Mouse (Mus musculus) midbrain, embryonic 13.5 days (tissue): ENCODE results near the gene Plekha4. TPM values are rescaled to one million over a fixed set of nuclear protein-coding genes. Genes with fewer than 3 reads are reported as not detected.

Source experiments
- ATAC-seq: fragments of 200-750 bp; cut with Nextera tagmentation; 2 replicates; pipeline ENCODE4 v1.8.0; 2017; ENCODE audit warnings: mild to moderate bottlenecking, moderate TSS enrichment, moderate library complexity
- H3K27ac ChIP-seq: fragments of 300-500 bp; sonication (generic); 2 replicates; pipeline ENCODE4 v1.5.1; 2015; ENCODE audit warnings: inconsistent platforms, mild to moderate bottlenecking, moderate library complexity
- H3K27me3 ChIP-seq: fragments of 300-500 bp; sonication (generic); 2 replicates; pipeline ENCODE4 v1.6.1; 2015; ENCODE audit warnings: mild to moderate bottlenecking, inconsistent platforms
- H3K36me3 ChIP-seq: fragments of 300-500 bp; sonication (generic); 2 replicates; pipeline ENCODE4 v1.6.1; 2015; ENCODE audit warnings: mild to moderate bottlenecking, inconsistent platforms
- H3K4me1 ChIP-seq: fragments of 300-500 bp; sonication (generic); replicated peaks from 2 replicates; pipeline ENCODE4 v1.6.1; 2015; ENCODE audit warnings: inconsistent platforms
- H3K4me2 ChIP-seq: fragments of 300-500 bp; sonication (generic); replicated peaks from 2 replicates; pipeline ENCODE4 v1.6.1; 2015; ENCODE audit warnings: moderate library complexity, mild to moderate bottlenecking, inconsistent platforms
- H3K4me3 ChIP-seq: fragments of 300-500 bp; sonication (generic); replicated peaks from 2 replicates; pipeline ENCODE4 v1.5.1; 2015; ENCODE audit warnings: mild to moderate bottlenecking, inconsistent platforms
- H3K9ac ChIP-seq: fragments of 300-500 bp; sonication (generic); replicated peaks from 2 replicates; pipeline ENCODE4 v1.6.1; 2015; ENCODE audit warnings: mild to moderate bottlenecking, inconsistent platforms
- H3K9me3 ChIP-seq: fragments of 300-500 bp; sonication (generic); 2 replicates; pipeline ENCODE4 v1.6.1; 2016; ENCODE audit warnings: mild to moderate bottlenecking, inconsistent platforms
- WGBS: fragments of 180-500 bp; shearing (Covaris S2); methylation state at CpG from one replicate; pipeline ENCODE4 v1.1.7; 2015; 5-methylcytosine and 5-hydroxymethylcytosine counted together
- polyA plus RNA-seq: library from polyadenylated mRNA; unstranded; fragments of >200 nt; fragmentation: Nextera tagmentation; extraction: Ambion mirVana; gene quantifications from 2 replicates; pipeline ENCODE4 v1.2.1, GENCODE M21; 2015

Gene Plekha4
- polyA plus RNA-seq, 1 experiment from 2014 or later: 0.46 TPM

GRCm38 (mm10) chr7:45587631-45588592, 61.8 kb downstream of the Plekha4 start:
- WGBS: 94% methylated on average over 23 of the region's 23 CpGs
- Histone ChIP-seq H3K27ac (no peak overlapping the region), H3K4me1 (peaks cover 4% of the 10 kb centered on the region), H3K9ac (no peak overlapping the region), H3K9me3 (no peaks in the 10 kb centered on the region), H3K4me2 (no peak overlapping the region), H3K36me3 (peaks cover 21% of the 10 kb centered on the region), H3K27me3 (no peaks in the 10 kb centered on the region), H3K4me3 (no peak overlapping the region)
- no peak for ATAC-seq

DNA sequence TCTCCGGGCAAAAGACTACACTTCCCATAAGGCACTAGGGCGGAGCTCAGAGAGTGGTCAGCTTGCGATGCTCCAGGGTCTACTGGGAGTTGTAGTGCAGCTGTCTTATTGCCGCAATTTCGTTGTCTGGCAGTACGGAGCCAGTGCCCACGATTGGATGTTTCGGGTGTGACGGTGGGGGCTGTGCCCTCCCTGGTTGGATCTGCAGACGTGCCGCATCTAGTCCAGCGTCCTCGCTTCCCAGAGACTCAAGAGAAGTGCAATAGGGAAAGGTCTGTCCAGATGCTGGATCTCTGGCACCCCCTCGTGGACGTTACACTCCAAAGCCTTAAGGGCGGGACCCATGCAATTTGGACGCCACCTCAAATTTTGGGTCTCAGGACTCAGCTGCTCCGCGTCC, 63.0 kb downstream of the Plekha4 start:
- Histone ChIP-seq H3K4me3 (peak overlapping the region; percentile 41), H3K27ac (peak overlapping the region; percentile 83; the same call in 1 of the 2 replicates), H3K4me1 (peaks cover 4% of the 10 kb centered on the region), H3K27me3 (no peaks in the 10 kb centered on the region), H3K9ac (no peak overlapping the region; the same call in 1 of the 2 replicates), H3K4me2 (peak overlapping the region; percentile 59), H3K9me3 (no peaks in the 10 kb centered on the region), H3K36me3 (peaks cover 20% of the 10 kb centered on the region)
- WGBS: 6% methylated on average over 19 of the region's 19 CpGs
- peak; percentile 99 for ATAC-seq

DNA sequence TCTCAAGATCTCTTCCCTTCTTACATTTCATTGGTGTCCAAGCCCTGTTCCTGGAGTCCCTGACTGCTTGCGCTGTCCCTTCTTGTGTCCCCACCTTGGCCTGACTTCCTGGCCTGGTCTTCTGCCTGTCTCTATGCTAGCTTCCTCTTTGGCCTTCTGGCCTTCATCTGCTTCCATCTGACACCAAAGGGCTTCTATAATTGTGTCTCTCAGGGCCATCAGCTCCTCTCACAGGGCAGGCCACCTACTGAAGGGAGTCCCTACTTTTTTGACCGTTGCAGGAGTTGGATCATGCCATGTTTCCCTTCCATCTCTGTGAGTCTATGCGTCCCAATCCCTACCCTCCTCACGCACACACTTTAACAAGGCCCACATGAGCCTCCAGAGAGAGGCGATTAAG, 63.8 kb downstream of the Plekha4 start:
- H3K4me1 ChIP-seq: peaks cover 4% of the 10 kb centered on the region
- no peaks in the 10 kb centered on the region for H3K27me3 ChIP-seq
- H3K4me2 ChIP-seq: no peak overlapping the region
- H3K9me3 ChIP-seq: no peaks in the 10 kb centered on the region
- no peak overlapping the region for H3K4me3 ChIP-seq
- peaks cover 13% of the 10 kb centered on the region for H3K36me3 ChIP-seq
- 96% methylated on average over 5 of the region's 5 CpGs for WGBS
- ATAC-seq: no peak
- no peak overlapping the region for H3K9ac ChIP-seq
- H3K27ac ChIP-seq: no peak overlapping the region

DNA sequence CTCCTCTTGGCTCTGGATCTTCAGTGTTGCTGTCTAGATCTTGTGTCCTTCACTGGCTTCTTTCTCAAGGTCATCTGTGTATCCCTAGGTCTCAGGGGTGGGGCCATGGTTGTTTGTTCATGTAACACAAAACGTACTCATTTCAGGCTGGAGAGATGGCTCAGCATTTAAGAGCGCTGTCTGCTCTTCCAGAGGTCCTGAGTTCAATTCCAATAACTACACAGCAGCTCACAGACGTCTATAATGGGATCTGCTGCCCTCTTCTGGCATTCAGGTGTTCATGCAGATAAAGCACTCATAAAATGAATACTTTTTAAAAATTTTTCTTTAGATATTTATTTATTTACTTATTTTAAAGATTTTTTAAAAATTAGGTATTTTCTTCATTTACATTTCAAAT, 64.7 kb downstream of the Plekha4 start:
- Histone ChIP-seq H3K4me3 (no peak overlapping the region), H3K4me1 (peaks cover 4% of the 10 kb centered on the region), H3K4me2 (no peak overlapping the region), H3K36me3 (peaks cover 3% of the 10 kb centered on the region), H3K27ac (no peak overlapping the region), H3K9me3 (no peaks in the 10 kb centered on the region), H3K27me3 (0 out of 2 replicates have a peak, but pooled peaks cover 4% of the 10 kb centered on the region), H3K9ac (no peak overlapping the region)
- WGBS: 66% methylated on average over 3 of the region's 3 CpGs
- no peak for ATAC-seq

GRCm38 (mm10) chr7:45591880-45592279, 65.8 kb downstream of the Plekha4 start:
- no peak for ATAC-seq
- WGBS: 75% methylated on average over 7 of the region's 7 CpGs
- Histone ChIP-seq H3K27me3 (0 out of 2 replicates have a peak, but pooled peaks cover 4% of the 10 kb centered on the region), H3K27ac (no peak overlapping the region), H3K9me3 (no peaks in the 10 kb centered on the region), H3K4me3 (no peak overlapping the region), H3K36me3 (no peaks in the 10 kb centered on the region), H3K4me2 (no peak overlapping the region), H3K4me1 (peaks cover 4% of the 10 kb centered on the region), H3K9ac (no peak overlapping the region)

DNA sequence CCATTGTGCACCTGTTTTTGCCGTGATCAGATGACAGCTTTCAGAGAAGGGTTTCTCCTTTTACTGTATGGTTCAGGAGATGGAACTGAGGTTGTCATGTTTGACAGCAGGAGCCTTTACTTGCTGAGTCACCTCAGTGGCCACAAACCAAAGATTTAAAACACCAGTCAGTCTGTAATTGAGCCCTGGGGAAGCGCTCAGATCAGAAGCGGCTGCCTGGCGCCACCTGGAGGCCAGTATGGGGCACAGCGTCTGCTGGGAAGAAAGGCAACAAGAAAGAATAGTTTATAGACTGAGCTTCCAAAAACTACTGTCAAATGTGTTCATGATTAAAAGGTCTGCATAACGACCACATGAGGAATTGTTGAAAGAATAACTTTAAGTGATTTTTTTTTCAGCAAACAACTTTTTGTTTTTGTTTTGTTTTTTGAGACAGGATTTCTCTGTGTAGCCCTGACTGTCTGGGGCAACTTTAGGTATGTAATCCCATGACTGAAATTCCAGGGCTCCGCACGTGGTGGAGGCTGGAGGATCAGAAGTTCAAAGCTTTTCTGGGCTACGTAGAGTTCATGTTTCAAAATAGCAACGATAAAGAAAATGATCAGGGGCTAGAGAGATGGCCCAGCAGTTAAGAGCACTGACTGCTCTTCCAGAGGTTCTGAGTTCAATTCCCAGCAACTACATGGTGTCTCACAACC, 67.1 kb downstream of the Plekha4 start:
- Histone ChIP-seq H3K27ac (no peak overlapping the region), H3K4me1 (peaks cover 4% of the 10 kb centered on the region), H3K4me3 (no peak overlapping the region), H3K9me3 (no peaks in the 10 kb centered on the region), H3K27me3 (0 out of 2 replicates have a peak, but pooled peaks cover 4% of the 10 kb centered on the region), H3K36me3 (no peaks in the 10 kb centered on the region), H3K9ac (no peak overlapping the region), H3K4me2 (no peak overlapping the region)
- ATAC-seq: no peak
- 24% methylated on average over 10 of the region's 10 CpGs for WGBS

GRCm38 (mm10) chr7:45595176-45595575, 69.0 kb downstream of the Plekha4 start:
- 0 out of 2 replicates have a peak, but pooled peaks cover 4% of the 10 kb centered on the region for H3K27me3 ChIP-seq
- no peaks in the 10 kb centered on the region for H3K9me3 ChIP-seq
- H3K4me3 ChIP-seq: no peak overlapping the region
- H3K9ac ChIP-seq: no peak overlapping the region
- H3K4me2 ChIP-seq: no peak overlapping the region
- no peaks in the 10 kb centered on the region for H3K36me3 ChIP-seq
- no peak overlapping the region for H3K27ac ChIP-seq
- ATAC-seq: no peak
- H3K4me1 ChIP-seq: no peaks in the 10 kb centered on the region
- WGBS: 88% methylated on average over 4 of the region's 4 CpGs

GRCm38 (mm10) chr7:45596107-45596506, 70.0 kb downstream of the Plekha4 start:
- H3K9ac ChIP-seq: no peak overlapping the region
- H3K27ac ChIP-seq: no peak overlapping the region
- ATAC-seq: no peak
- no peaks in the 10 kb centered on the region for H3K36me3 ChIP-seq
- 84% methylated on average over 1 of the region's 1 CpGs for WGBS
- no peaks in the 10 kb centered on the region for H3K4me1 ChIP-seq
- H3K4me3 ChIP-seq: no peak overlapping the region
- 0 out of 2 replicates have a peak, but pooled peaks cover 4% of the 10 kb centered on the region for H3K27me3 ChIP-seq
- H3K4me2 ChIP-seq: no peak overlapping the region
- no peaks in the 10 kb centered on the region for H3K9me3 ChIP-seq

DNA sequence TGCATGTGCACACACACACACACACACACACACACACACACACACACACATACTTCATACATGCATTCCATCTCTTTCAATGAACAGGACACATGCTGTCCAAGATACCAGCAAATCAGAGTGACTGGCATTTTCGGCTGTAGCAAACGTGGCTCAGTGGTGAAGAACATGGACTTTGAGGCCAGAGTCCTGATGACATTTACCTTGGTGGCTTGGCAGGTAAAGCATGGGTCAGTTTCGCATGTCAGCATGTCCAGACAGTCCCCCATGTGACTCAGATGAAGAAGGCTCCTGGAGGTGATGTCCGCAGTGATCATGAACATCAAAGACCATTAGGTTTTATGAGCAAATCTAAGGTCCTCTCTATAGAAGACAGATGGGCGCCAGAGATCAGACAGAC, 70.9 kb downstream of the Plekha4 start:
- 91% methylated on average over 5 of the region's 5 CpGs for WGBS
- H3K9me3 ChIP-seq: no peaks in the 10 kb centered on the region
- no peak for ATAC-seq

DNA sequence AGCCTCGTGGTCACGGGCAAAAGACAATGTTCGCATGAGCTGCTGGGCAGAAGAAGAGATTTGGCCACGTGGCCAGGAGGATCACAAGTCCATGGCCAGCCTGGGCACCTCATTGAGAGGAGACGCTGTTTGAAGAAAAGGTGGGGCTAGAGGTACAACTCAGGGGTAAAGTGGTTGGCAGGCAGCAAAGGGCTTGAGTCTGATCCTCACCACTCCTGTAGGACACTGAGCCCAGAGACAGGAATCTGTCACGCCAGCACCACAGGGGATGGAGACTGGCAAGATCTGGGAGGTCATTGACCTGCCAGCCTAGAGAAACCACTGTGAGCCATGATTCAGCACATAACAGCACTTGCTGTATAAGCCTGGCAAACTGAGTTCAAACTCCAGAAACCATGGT, 71.4 kb downstream of the Plekha4 start:
- Histone ChIP-seq H3K36me3 (no peaks in the 10 kb centered on the region), H3K27me3 (0 out of 2 replicates have a peak, but pooled peaks cover 4% of the 10 kb centered on the region), H3K4me2 (no peak overlapping the region), H3K9me3 (no peaks in the 10 kb centered on the region), H3K4me1 (no peaks in the 10 kb centered on the region), H3K4me3 (no peak overlapping the region), H3K27ac (no peak overlapping the region), H3K9ac (no peak overlapping the region)
- no peak for ATAC-seq
- WGBS: 94% methylated on average over 6 of the region's 6 CpGs

More for the DNA sequence above, 70.9 kb downstream of the Plekha4 start:
- Histone ChIP-seq H3K9ac (no peak overlapping the region), H3K36me3 (no peaks in the 10 kb centered on the region), H3K4me3 (no peak overlapping the region), H3K4me1 (no peaks in the 10 kb centered on the region), H3K27me3 (0 out of 2 replicates have a peak, but pooled peaks cover 4% of the 10 kb centered on the region), H3K27ac (no peak overlapping the region), H3K4me2 (no peak overlapping the region)

DNA sequence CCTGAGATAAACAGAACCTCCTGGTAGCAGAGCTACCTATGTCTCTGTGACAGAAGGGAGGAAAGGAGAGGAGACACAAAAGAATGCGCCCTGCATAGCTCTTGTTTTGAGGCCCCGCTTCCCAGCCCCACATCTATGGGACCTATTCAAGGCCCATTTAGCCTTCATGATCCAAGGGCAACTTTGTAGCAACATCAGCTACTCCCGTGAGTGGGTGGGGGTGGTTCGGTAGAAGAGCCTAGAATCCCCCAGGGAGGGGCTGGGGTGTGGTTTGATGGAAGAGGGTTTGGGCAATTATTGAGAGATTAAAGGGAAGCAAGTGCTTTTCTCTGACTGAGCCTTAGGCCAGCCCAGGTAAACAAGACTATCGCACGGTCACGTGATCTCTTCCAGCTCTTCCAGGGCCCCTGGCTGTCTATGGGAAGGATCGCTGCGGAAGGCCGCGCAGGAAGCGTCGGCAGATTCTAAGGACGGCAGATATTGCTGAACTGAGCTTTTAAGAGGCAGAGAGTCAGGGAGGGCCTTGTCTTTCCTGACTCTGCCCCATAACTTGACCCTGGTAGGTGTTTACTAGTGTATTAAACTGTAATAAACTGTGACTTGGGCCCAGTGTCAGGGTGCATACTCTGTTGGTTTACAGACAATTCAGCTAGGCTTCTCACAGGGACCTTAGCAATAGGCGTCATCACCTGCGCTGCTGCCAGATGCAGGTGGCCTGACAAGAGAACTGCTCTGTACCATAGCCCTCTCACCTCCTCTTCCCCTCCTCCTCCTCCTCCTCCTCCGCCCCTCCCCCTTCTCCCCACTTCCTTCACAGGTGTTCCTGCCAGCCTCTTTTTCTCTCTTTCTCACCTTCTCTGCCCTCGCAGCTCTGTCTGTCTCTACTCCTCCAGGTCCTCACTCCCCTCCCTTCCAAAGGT, 73.1 kb downstream of the Plekha4 start:
- H3K4me3 ChIP-seq: no peak overlapping the region
- H3K36me3 ChIP-seq: no peaks in the 10 kb centered on the region
- ATAC-seq: no peak
- H3K4me2 ChIP-seq: no peak overlapping the region
- WGBS: 53% methylated on average over 18 of the region's 18 CpGs
- no peak overlapping the region for H3K9ac ChIP-seq
- H3K4me1 ChIP-seq: no peaks in the 10 kb centered on the region
- H3K27ac ChIP-seq: no peak overlapping the region
- H3K27me3 ChIP-seq: 0 out of 2 replicates have a peak, but pooled peaks cover 4% of the 10 kb centered on the region
- H3K9me3 ChIP-seq: no peaks in the 10 kb centered on the region
